Mouse (Mus musculus) CH12.LX (cell line): ENCODE data around the gene Gm20716. TPM values are rescaled to one million over a fixed set of nuclear protein-coding genes. Genes with fewer than 3 reads are reported as not detected.
A peak's percentile ranks its signal among the peaks of the same experiment; 100 is the strongest.

Source experiments
- DNase-seq: peaks from one replicate; pipeline ENCODE4 v3.0.0-alpha.2; 2013; ENCODE audit errors: extremely low read depth
- H3K27ac ChIP-seq: 2 replicates; pipeline ENCODE4 v1.5.1; 2012; ENCODE audit warnings: low read depth, mild to moderate bottlenecking, control low read depth, moderate library complexity; ENCODE audit not compliant: insufficient read depth
- H3K27me3 ChIP-seq: replicated peaks from 2 replicates; pipeline ENCODE3; 2012; ENCODE audit warnings: inconsistent platforms
- H3K36me3 ChIP-seq, 2 experiments: replicated peaks in 1 of 2; 2 replicates each; pipeline versions ENCODE3 to v1.6.1; 2012; ENCODE audit warnings: inconsistent platforms in 1 of 2, low read length in 1 of 2, mild to moderate bottlenecking in 1 of 2, mixed read lengths in 1 of 2, moderate library complexity in 1 of 2; ENCODE audit not compliant: control insufficient read depth in 1 of 2, insufficient read depth in 1 of 2
- H3K4me1 ChIP-seq, 2 experiments: 2 replicates each; pipeline ENCODE4 v1.6.1; 2012; ENCODE audit warnings: inconsistent platforms in 1 of 2, moderate library complexity in 1 of 2; ENCODE audit not compliant: insufficient read depth in 2 of 2, control insufficient read depth in 1 of 2
- H3K4me2 ChIP-seq: 2 replicates; pipeline ENCODE4 v1.6.1; 2012; ENCODE audit warnings: low read depth, mild to moderate bottlenecking, control low read depth; ENCODE audit not compliant: poor library complexity, insufficient read depth, severe bottlenecking
- H3K4me3 ChIP-seq, 3 experiments: fragments of 150-350 bp in 1 of 3; sonication (generic) in 1 of 3; replicated peaks in 1 of 3; 2 replicates each; pipeline versions ENCODE3 to v1.5.1; 2011 to 2012; ENCODE audit warnings: low read depth in 2 of 3, low read length in 2 of 3, mild to moderate bottlenecking in 2 of 3, moderate library complexity in 2 of 3, control low read depth in 1 of 3, improper control_type of control experiment in 1 of 3, inconsistent platforms in 1 of 3, mixed read lengths in 1 of 3; ENCODE audit not compliant: poor library complexity in 1 of 3
- H3K79me2 ChIP-seq: replicated peaks from 2 replicates; pipeline ENCODE4 v1.6.1; 2012; ENCODE audit warnings: mild to moderate bottlenecking, moderate library complexity; ENCODE audit not compliant: control insufficient read depth, poor library complexity, insufficient read depth, severe bottlenecking; ENCODE audit errors: extremely low read depth
- H3K9ac ChIP-seq: 2 replicates; pipeline ENCODE4 v1.6.1; 2012; ENCODE audit warnings: low read depth, mild to moderate bottlenecking, control low read depth, moderate library complexity; ENCODE audit not compliant: insufficient read depth
- H3K9me3 ChIP-seq: replicated peaks from 2 replicates; pipeline ENCODE3; 2012; ENCODE audit warnings: low read length, inconsistent platforms, mixed read lengths
- CHD2 ChIP-seq: IDR thresholded peaks from 2 replicates; pipeline ENCODE4 v1.6.1; 2011; ENCODE audit warnings: low read length, improper control_type of control experiment
- CTCF ChIP-seq, 2 experiments: IDR thresholded peaks in 1 of 2; conservative IDR thresholded peaks in 1 of 2; 2 replicates each; pipeline ENCODE4 v1.5.1; 2011 to 2012; ENCODE audit warnings: low read depth in 2 of 2, low read length in 2 of 2, improper control_type of control experiment in 1 of 2, inconsistent platforms in 1 of 2, mild to moderate bottlenecking in 1 of 2, moderate library complexity in 1 of 2
- E2F4 ChIP-seq: IDR thresholded peaks from 2 replicates; pipeline ENCODE4 v1.6.1; 2011; ENCODE audit warnings: low read depth, low read length, improper control_type of control experiment; ENCODE audit not compliant: insufficient replicate concordance
- ELF1 ChIP-seq: IDR thresholded peaks from 2 replicates; pipeline ENCODE4 v1.6.1; 2014; ENCODE audit warnings: low read depth, mild to moderate bottlenecking, inconsistent platforms, low read length, improper control_type of control experiment
- EP300 ChIP-seq: IDR thresholded peaks from 2 replicates; pipeline ENCODE4 v1.6.1; 2011; ENCODE audit warnings: low read length, improper control_type of control experiment
- MYC ChIP-seq: IDR thresholded peaks from 2 replicates; pipeline ENCODE4 v1.6.1; 2011; ENCODE audit warnings: low read depth, mild to moderate bottlenecking, improper control_type of control experiment, low read length
- NELFE ChIP-seq: IDR thresholded peaks from 2 replicates; pipeline ENCODE4 v1.6.1; 2011; ENCODE audit warnings: low read depth, low read length, improper control_type of control experiment
- POLR2AphosphoS2 ChIP-seq: IDR thresholded peaks from 2 replicates; pipeline ENCODE4 v1.6.1; 2011; ENCODE audit warnings: low read depth, low read length, improper control_type of control experiment
- SIN3A ChIP-seq: IDR thresholded peaks from 2 replicates; pipeline ENCODE4 v1.6.1; 2012; ENCODE audit warnings: low read length, improper control_type of control experiment, inconsistent platforms
- TBP ChIP-seq: conservative IDR thresholded peaks from 2 replicates; pipeline ENCODE4 v1.6.1; 2011; ENCODE audit warnings: low read depth, low read length, improper control_type of control experiment
- TCF12 ChIP-seq: IDR thresholded peaks from 2 replicates; pipeline ENCODE4 v1.6.1; 2014; ENCODE audit warnings: low read depth, mild to moderate bottlenecking, inconsistent platforms, low read length, improper control_type of control experiment
- UBTF ChIP-seq: IDR thresholded peaks from 2 replicates; pipeline ENCODE4 v1.6.1; 2012; ENCODE audit warnings: low read depth, mild to moderate bottlenecking, inconsistent platforms, low read length, improper control_type of control experiment, moderate library complexity
- USF1 ChIP-seq: IDR thresholded peaks from 2 replicates; pipeline ENCODE4 v1.6.1; 2014; ENCODE audit warnings: low read depth, mild to moderate bottlenecking, inconsistent platforms, low read length, improper control_type of control experiment
- ZNF384 ChIP-seq: IDR thresholded peaks from 2 replicates; pipeline ENCODE4 v1.6.1; 2012; ENCODE audit warnings: low read depth, low read length, improper control_type of control experiment, inconsistent platforms
- dilution Hi-C: fragments of 300-500 bp; cut with MboI; formaldehyde crosslinking; loops from 2 replicates; pipeline ENCODE4 v1.14.3; 2020; ENCODE audit warnings: low sequenced_read_pairs; ENCODE audit not compliant: extremely low pct_unique_long_range_greater_than_20kb, extremely low pct_ligation_motif_present
- in situ Hi-C: fragments of 300-500 bp; cut with MboI; formaldehyde crosslinking; loops from 3 replicates; pipeline ENCODE4 v1.14.3; 2019; ENCODE audit warnings: low sequenced_read_pairs, low pct_ligation_motif_present, low pct_unique_long_range_greater_than_20kb, mixed read lengths
- polyA plus RNA-seq: library from polyadenylated mRNA; unstranded; fragments of >175 nt; gene quantifications from 2 replicates; pipeline ENCODE4 v1.2.1, GENCODE M21; 2012; ENCODE audit warnings: low read depth; ENCODE audit not compliant: insufficient read length
- total RNA-seq, 2 experiments: library from RNA; depleted of rRNA; stranded (reverse); fragments of 300-350 nt in 1 of 2; fragments of >200 nt in 1 of 2; gene quantifications; 2 replicates each; pipeline ENCODE4 v1.2.3; 2012 to 2014

Gene Gm20716
- total and polyA plus RNA-seq, 3 experiments = 27.8 to 34.8 (median 28.6) TPM

GRCm38 (mm10) chr2:168223326-168223725 lies 6.8 kb downstream of the Gm20716 start:
- no peak for DNase-seq
- Histone ChIP-seq H3K79me2 (peaks cover 16% of the 10 kb centered on the region), H3K9ac (no peak overlapping the region), H3K4me1 (peaks cover 0 to 9% of the 10 kb centered on the region in 2 experiments; a peak in 2 of 4 replicates), H3K4me2 (no peak overlapping the region), H3K36me3 (peaks cover 62 to 89% of the 10 kb centered on the region in 2 experiments), H3K27ac (no peak overlapping the region), H3K27me3 (no peaks in the 10 kb centered on the region), H3K9me3 (no peaks in the 10 kb centered on the region), H3K4me3 (no peak overlapping the region)
- TF ChIP-seq ZNF384 = no peak
- no peak for TF ChIP-seq TBP
- no peak for TF ChIP-seq SIN3A
- TF ChIP-seq POLR2AphosphoS2 = no peak
- TF ChIP-seq CHD2 = no peak
- no peak for TF ChIP-seq ELF1
- no peak for TF ChIP-seq USF1
- no peak for TF ChIP-seq EP300
- in situ Hi-C loops (no loop called here), dilution Hi-C loops (no loop called here)

GRCm38 (mm10) chr2:168213788-168214397 lies 16.3 kb downstream of the Gm20716 start:
- no peak overlapping the region for H3K27ac ChIP-seq
- peaks cover 0 to 7% of the 10 kb centered on the region in 2 experiments; a peak in 1 of 4 replicates for H3K4me1 ChIP-seq
- no peak for DNase-seq
- no peak overlapping the region for H3K9ac ChIP-seq
- H3K79me2 ChIP-seq = no peaks in the 10 kb centered on the region; the same call in 1 of the 2 replicates
- peaks cover 70 to 90% of the 10 kb centered on the region in 2 experiments for H3K36me3 ChIP-seq
- TF ChIP-seq NELFE (no peak), MYC (no peak), TCF12 (no peak), CTCF (conservative IDR thresholded peaks at IDR 0.05 in 1 of 2, IDR thresholded peaks at IDR 0.05 in 1 of 2; ENCODE audit: low read depth in 2 of 2, low read length in 2 of 2) (peak in 1 of 2 experiments; percentile 29; a peak in 2 of 4 replicates), E2F4 (no peak), UBTF (no peak)
- in situ Hi-C loops (no loop called here), dilution Hi-C loops (no loop called here)
- no peaks in the 10 kb centered on the region for H3K27me3 ChIP-seq
- H3K4me2 ChIP-seq = no peak overlapping the region
- no peak overlapping the region for H3K4me3 ChIP-seq
- no peaks in the 10 kb centered on the region for H3K9me3 ChIP-seq
